In the genomic region with DNA sequence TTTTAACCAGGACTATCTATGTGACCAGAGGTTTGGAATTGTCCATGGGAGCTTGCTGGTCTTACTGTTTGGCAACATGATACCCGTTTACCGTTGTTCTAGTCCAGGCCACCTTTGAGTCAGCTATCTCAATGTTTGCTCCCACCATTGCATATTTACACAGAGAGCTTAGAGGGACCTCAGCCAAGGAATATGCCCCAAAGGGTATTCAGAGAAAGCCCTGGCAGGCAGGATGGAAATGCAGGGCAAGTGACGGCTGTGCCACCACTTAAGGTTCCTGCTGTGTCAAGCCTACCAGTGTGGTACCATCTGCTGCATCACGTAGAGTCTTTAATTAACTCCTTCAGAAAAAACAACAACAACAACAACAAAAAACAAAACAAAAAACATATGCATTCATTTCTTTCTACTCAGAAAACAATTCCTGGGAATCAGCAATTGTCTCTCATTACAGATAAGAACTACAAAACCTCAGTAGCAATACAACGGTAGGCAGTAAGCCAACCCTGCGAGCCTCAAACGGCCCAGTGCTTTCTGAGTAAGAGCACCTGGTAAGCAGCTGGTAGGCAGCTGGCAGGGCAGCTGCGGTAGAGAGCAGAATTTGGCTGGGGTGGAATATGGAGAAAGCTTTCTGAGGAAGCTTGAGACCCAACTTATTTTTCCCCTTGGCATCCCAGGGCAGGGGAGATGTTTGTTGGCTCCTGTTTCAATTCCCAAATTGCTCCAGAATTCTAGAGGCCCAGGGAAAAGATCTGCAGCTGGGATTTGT, we compare ENCODE assay signal across 21 mouse cellular contexts.
DNase-seq lines count a peak whose midpoint lies in the region; ATAC-seq and TF ChIP-seq lines count a peak whose summit lies in the region.
"Had no signal": no experiment of that assay in that cellular context is flagged by ENCODE, and none has a peak within 500 bp of the region (broad histone marks: within the 10 kb centered on the region; RNA-seq: fewer than 3 reads in every experiment).

No protein-coding gene starts in this region.

- H3K9ac ChIP-seq in hindbrain, embryonic 14.5 days, result no peak overlapping the region
- no peak overlapping the region for H3K9ac ChIP-seq in hindbrain, embryonic 13.5 days
- H3K9ac ChIP-seq in lung, embryonic 16.5 days (ENCODE audit: low read length), result no peak overlapping the region
- H3K9ac ChIP-seq in lung, postnatal 0 days (replicated peaks; ENCODE audit: low read depth), result no peak overlapping the region
- H3K9ac ChIP-seq: liver, embryonic 14.5 days; midbrain, embryonic 15.5 days had no signal

- WGBS in hindbrain, embryonic 14.5 days, result 80% methylated on average over 8 of the region's 8 CpGs
- 83% methylated on average over 8 of the region's 8 CpGs for WGBS in hindbrain, embryonic 13.5 days
- WGBS in lung, embryonic 16.5 days, result 49% methylated on average over 8 of the region's 8 CpGs
- WGBS in lung, adult 2 months, result 63% methylated on average over 8 of the region's 8 CpGs
- WGBS in lung, postnatal 0 days, result 62% methylated on average over 8 of the region's 8 CpGs

- TF ChIP-seq POLR2A in lung, adult 2 months (IDR thresholded peaks at IDR 0.05; ENCODE audit: borderline replicate concordance, extremely low read depth, low read depth, low read length), result no peak

- no peak overlapping the region for H3K4me3 ChIP-seq in hindbrain, embryonic 14.5 days (replicated peaks; ENCODE audit: low read length)
- H3K4me3 ChIP-seq in hindbrain, embryonic 13.5 days, result no peak overlapping the region
- H3K4me3 ChIP-seq in lung, embryonic 16.5 days (ENCODE audit: low read length), result no peak overlapping the region
- H3K4me3 ChIP-seq in lung, adult 2 months (replicated peaks; ENCODE audit: extremely low read depth, low read depth, low read length), result no peak overlapping the region
- no peak overlapping the region for H3K4me3 ChIP-seq in lung, postnatal 0 days (ENCODE audit: low read depth, low read length)
- H3K4me3 ChIP-seq: forebrain, embryonic 10.5 days; left cerebral cortex, adult 2 months; midbrain, embryonic 15.5 days had no signal

- no peak for TF ChIP-seq EP300 in lung, postnatal 0 days (IDR thresholded peaks at IDR 0.05)

- H3K9me3 ChIP-seq in hindbrain, embryonic 14.5 days (ENCODE audit: control insufficient read depth, low read length), result no peaks in the 10 kb centered on the region
- no peaks in the 10 kb centered on the region for H3K9me3 ChIP-seq in hindbrain, embryonic 13.5 days
- H3K9me3 ChIP-seq in lung, embryonic 16.5 days (ENCODE audit: control insufficient read depth, low read length), result no peaks in the 10 kb centered on the region
- H3K9me3 ChIP-seq in lung, postnatal 0 days (ENCODE audit: low read length), result no peaks in the 10 kb centered on the region
- H3K9me3 ChIP-seq: midbrain, embryonic 15.5 days had no signal

- no peak overlapping the region for H3K4me2 ChIP-seq in hindbrain, embryonic 14.5 days (replicated peaks)
- no peak overlapping the region for H3K4me2 ChIP-seq in hindbrain, embryonic 13.5 days
- no peak overlapping the region for H3K4me2 ChIP-seq in lung, embryonic 16.5 days (ENCODE audit: low read depth, low read length)
- no peak overlapping the region for H3K4me2 ChIP-seq in lung, postnatal 0 days (replicated peaks; ENCODE audit: low read depth, low read length)
- H3K4me2 ChIP-seq: midbrain, embryonic 15.5 days had no signal

- ATAC-seq in hindbrain, embryonic 14.5 days (ENCODE audit: low FRiP score), result no peak
- ATAC-seq in hindbrain, embryonic 13.5 days (ENCODE audit: low FRiP score), result no peak
- peak; percentile 52 for ATAC-seq in lung, embryonic 16.5 days (ENCODE audit: low read depth)
- ATAC-seq in lung, postnatal 0 days, result peak; percentile 44; the same call in 1 of the 2 replicates
- ATAC-seq: inflammation-experienced regulatory T-cells, adult 6 months; midbrain, embryonic 15.5 days had no signal

- no peak for TF ChIP-seq CTCF in lung, adult 2 months (IDR thresholded peaks at IDR 0.05; ENCODE audit: insufficient read depth, low read length)
- TF ChIP-seq CTCF in lung, postnatal 0 days (IDR thresholded peaks at IDR 0.05), result no peak

- peak; percentile 30 for DNase-seq in hindbrain, embryonic 14.5 days (ENCODE audit: low spot score)
- DNase-seq in lung, adult 2 months, result no peak
- DNase-seq in lung, postnatal 0 days (ENCODE audit: low spot score), result peak; percentile 29
- DNase-seq in lung, postnatal 36 days, result peak; percentile 21
- no peak for DNase-seq in kidney, adult 11 months
- DNase-seq: cerebellum, adult 9-11 months; embryo, embryonic 11 days; gastrocnemius, postnatal 10 days; heart, adult 11 months; heart, postnatal 36 days; kidney, adult 8-10 months; kidney, postnatal 14 days; retina, postnatal 1 day had no signal

- no peaks in the 10 kb centered on the region for H3K27me3 ChIP-seq in hindbrain, embryonic 14.5 days (ENCODE audit: control insufficient read depth, insufficient read depth, low read length)
- no peaks in the 10 kb centered on the region for H3K27me3 ChIP-seq in hindbrain, embryonic 13.5 days
- no peaks in the 10 kb centered on the region for H3K27me3 ChIP-seq in lung, embryonic 16.5 days (ENCODE audit: control insufficient read depth, insufficient read depth, low read depth, low read length)
- H3K27me3 ChIP-seq in lung, postnatal 0 days (replicated peaks; ENCODE audit: insufficient read depth, low read length), result no peaks in the 10 kb centered on the region
- H3K27me3 ChIP-seq: midbrain, embryonic 15.5 days had no signal

- no peaks in the 10 kb centered on the region for H3K4me1 ChIP-seq in hindbrain, embryonic 14.5 days (replicated peaks; ENCODE audit: control insufficient read depth, insufficient read depth, low read length)
- no peaks in the 10 kb centered on the region for H3K4me1 ChIP-seq in hindbrain, embryonic 13.5 days (replicated peaks)
- H3K4me1 ChIP-seq in lung, embryonic 16.5 days (replicated peaks; ENCODE audit: control insufficient read depth, insufficient read depth, low read length), result no peaks in the 10 kb centered on the region
- no peaks in the 10 kb centered on the region for H3K4me1 ChIP-seq in lung, adult 2 months (ENCODE audit: control insufficient read depth, insufficient read depth, low read length)
- H3K4me1 ChIP-seq in lung, postnatal 0 days (ENCODE audit: insufficient read depth, low read depth, low read length), result no peaks in the 10 kb centered on the region
- H3K4me1 ChIP-seq: forebrain, embryonic 10.5 days; midbrain, embryonic 15.5 days had no signal

- H3K27ac ChIP-seq in hindbrain, embryonic 14.5 days, result no peak overlapping the region
- no peak overlapping the region for H3K27ac ChIP-seq in hindbrain, embryonic 13.5 days
- H3K27ac ChIP-seq in lung, embryonic 16.5 days (ENCODE audit: low read length), result no peak overlapping the region
- no peak overlapping the region for H3K27ac ChIP-seq in lung, postnatal 0 days (ENCODE audit: low read length)
- H3K27ac ChIP-seq: forebrain, embryonic 10.5 days; left cerebral cortex, adult 2 months; liver, embryonic 14.5 days; midbrain, embryonic 15.5 days; stomach, postnatal 0 days had no signal

- no peaks in the 10 kb centered on the region for H3K36me3 ChIP-seq in hindbrain, embryonic 14.5 days (replicated peaks; ENCODE audit: control insufficient read depth, insufficient read depth)
- H3K36me3 ChIP-seq in hindbrain, embryonic 13.5 days, result no peaks in the 10 kb centered on the region
- H3K36me3 ChIP-seq in lung, embryonic 16.5 days (ENCODE audit: control insufficient read depth, insufficient read depth, low read length), result no peaks in the 10 kb centered on the region
- H3K36me3 ChIP-seq in lung, postnatal 0 days (ENCODE audit: insufficient read depth, low read length), result no peaks in the 10 kb centered on the region
- H3K36me3 ChIP-seq: forebrain, embryonic 10.5 days; midbrain, embryonic 15.5 days had no signal

Comparison
In these comparisons a context has a peak if more than half of its experiments do, and no peak if none do; other contexts are left out.
1. DNase-seq: peak in hindbrain, embryonic 14.5 days (single experiment), lung, postnatal 0 days (single experiment) and lung, postnatal 36 days (single experiment); none in lung, adult 2 months (single experiment) and kidney, adult 11 months (single experiment).
2. ATAC-seq: peak in lung, embryonic 16.5 days (single experiment) and lung, postnatal 0 days (single experiment); none in hindbrain, embryonic 14.5 days (single experiment) and hindbrain, embryonic 13.5 days (single experiment).